Comparison of ENCODE assay signal across 10 mouse cellular contexts in the genomic region with DNA sequence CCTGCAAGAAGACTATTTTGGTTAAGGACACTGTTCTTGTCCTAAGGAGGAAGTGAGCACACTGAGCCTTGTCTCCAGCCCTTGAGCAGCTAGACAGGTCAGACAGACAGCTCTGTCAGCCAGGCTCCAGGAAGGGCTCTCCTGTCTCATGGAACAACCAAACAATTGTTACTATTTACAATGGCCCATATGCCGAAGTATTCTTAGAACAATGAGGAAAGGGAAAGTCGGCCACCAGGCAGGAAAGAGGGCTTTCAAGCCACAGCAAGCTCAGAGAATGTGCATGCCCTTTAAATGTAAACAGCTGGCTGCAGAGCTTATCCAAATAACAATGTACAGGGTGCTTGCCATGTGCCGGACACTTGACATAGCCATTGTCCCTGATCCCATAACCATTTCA.
DNase-seq lines count a peak whose midpoint lies in the region; ATAC-seq and TF ChIP-seq lines count a peak whose summit lies in the region.
"Had no signal": no experiment of that assay in that cellular context is flagged by ENCODE, and none has a peak within 500 bp of the region (broad histone marks: within the 10 kb centered on the region; RNA-seq: fewer than 3 reads in every experiment).

No protein-coding gene starts in this region.

- intact Hi-C loops in heart, adult 2 months (cut with DNase I): loop anchor here (1.0 to 5.0 kb wide), 5 partner anchors 23 to 290 kb away; no protein-coding TSS in a partner anchor
- intact Hi-C loops in heart, postnatal 36 days (cut with DNase I): loop anchor here (5.0 kb wide), 3 partner anchors 151 to 291 kb away; no protein-coding TSS in a partner anchor

- peaks cover 8% of the 10 kb centered on the region for H3K4me1 ChIP-seq in heart, adult 2 months (ENCODE audit: control insufficient read depth, insufficient read depth, low read length)
- no peaks in the 10 kb centered on the region for H3K4me1 ChIP-seq in kidney, embryonic 16.5 days (ENCODE audit: insufficient read depth, low read length)

- ATAC-seq in kidney, embryonic 16.5 days (ENCODE audit: low FRiP score, low TSS enrichment): peak; percentile 71

- peak; percentile 29 to 43 for DNase-seq in heart, adult 2 months
- DNase-seq in heart, postnatal 36 days: no peak
- DNase-seq in right cerebral cortex, postnatal 10 days (ENCODE audit: low spot score in 2 of 2): peak; percentile 38 to 49
- DNase-seq in right cerebral cortex, adult 18-20 months: no peak
- DNase-seq in telencephalon, adult 2 months (ENCODE audit: low read depth, low spot score): peak; percentile 46
- DNase-seq in liver: no peak
- no peak for DNase-seq in frontal cortex, adult 2 months (ENCODE audit: extremely low spot score in 1 of 2, low spot score in 1 of 2)
- DNase-seq: cerebellum, adult 2 months had no signal

- no peak overlapping the region for H3K9ac ChIP-seq in heart, adult 2 months (ENCODE audit: low read depth, low read length)
- no peak overlapping the region for H3K9ac ChIP-seq in kidney, embryonic 16.5 days (replicated peaks; ENCODE audit: low read length)
- H3K9ac ChIP-seq: hindbrain, embryonic 14.5 days had no signal

- WGBS in heart, adult 2 months: 23% methylated on average over 3 of the region's 3 CpGs
- 66% methylated on average over 3 of the region's 3 CpGs for WGBS in kidney, embryonic 16.5 days

- peaks cover 3% of the 10 kb centered on the region; the same call in 1 of the 2 replicates for H3K36me3 ChIP-seq in heart, adult 2 months (ENCODE audit: control insufficient read depth, insufficient read depth, low read length)
- H3K36me3 ChIP-seq in kidney, embryonic 16.5 days (ENCODE audit: insufficient read depth, low read length): no peaks in the 10 kb centered on the region

- TF ChIP-seq CTCF in heart, adult 2 months (IDR thresholded peaks at IDR 0.05): no peak

- peak; percentile 86; the same call in 1 of the 2 replicates for TF ChIP-seq EP300 in heart, adult 2 months (IDR thresholded peaks at IDR 0.05; ENCODE audit: insufficient read depth, low read depth, low read length)

- H3K79me2 ChIP-seq in heart, adult 2 months (replicated peaks; ENCODE audit: control insufficient read depth, insufficient read depth, low read length): no peaks in the 10 kb centered on the region

- H3K4me2 ChIP-seq in kidney, embryonic 16.5 days (replicated peaks; ENCODE audit: low read depth, low read length): no peak overlapping the region
- H3K4me2 ChIP-seq: hindbrain, embryonic 14.5 days had no signal

- H3K9me3 ChIP-seq in kidney, embryonic 16.5 days (ENCODE audit: low read length): no peaks in the 10 kb centered on the region

- H3K4me3 ChIP-seq in heart, adult 2 months: no peak overlapping the region
- H3K4me3 ChIP-seq in kidney, embryonic 16.5 days (ENCODE audit: low read length): no peak overlapping the region

- peak overlapping the region; percentile 57 for H3K27ac ChIP-seq in heart, adult 2 months
- H3K27ac ChIP-seq in kidney, embryonic 16.5 days (ENCODE audit: low read length): no peak overlapping the region
- H3K27ac ChIP-seq: hindbrain, embryonic 14.5 days had no signal

- TF ChIP-seq POLR2A in heart, adult 2 months (IDR thresholded peaks at IDR 0.05; ENCODE audit: insufficient read depth, low read depth, low read length): 0 out of 2 replicates have a peak, but pooled peaks have one; percentile 11

- H3K27me3 ChIP-seq in heart, adult 2 months (ENCODE audit: control insufficient read depth, insufficient read depth, low read length): no peaks in the 10 kb centered on the region
- no peaks in the 10 kb centered on the region for H3K27me3 ChIP-seq in kidney, embryonic 16.5 days (ENCODE audit: insufficient read depth, low read length)

Comparison
In these comparisons a context has a peak if more than half of its experiments do, and no peak if none do; other contexts are left out.
1. DNase-seq: peak in heart, adult 2 months (2 of 2), right cerebral cortex, postnatal 10 days (2 of 2) and telencephalon, adult 2 months (single experiment); none in heart, postnatal 36 days (0 of 2), right cerebral cortex, adult 18-20 months (single experiment), liver (single experiment) and frontal cortex, adult 2 months (0 of 2).